Mouse (Mus musculus): ENCODE results near the gene Mier1. TPM values are rescaled to one million over a fixed set of nuclear protein-coding genes. Genes with fewer than 3 reads are reported as not detected.

The Mier1 gene
- polyA plus RNA-seq, 1 experiment from 2014 or later = 45.5 TPM

DNA sequence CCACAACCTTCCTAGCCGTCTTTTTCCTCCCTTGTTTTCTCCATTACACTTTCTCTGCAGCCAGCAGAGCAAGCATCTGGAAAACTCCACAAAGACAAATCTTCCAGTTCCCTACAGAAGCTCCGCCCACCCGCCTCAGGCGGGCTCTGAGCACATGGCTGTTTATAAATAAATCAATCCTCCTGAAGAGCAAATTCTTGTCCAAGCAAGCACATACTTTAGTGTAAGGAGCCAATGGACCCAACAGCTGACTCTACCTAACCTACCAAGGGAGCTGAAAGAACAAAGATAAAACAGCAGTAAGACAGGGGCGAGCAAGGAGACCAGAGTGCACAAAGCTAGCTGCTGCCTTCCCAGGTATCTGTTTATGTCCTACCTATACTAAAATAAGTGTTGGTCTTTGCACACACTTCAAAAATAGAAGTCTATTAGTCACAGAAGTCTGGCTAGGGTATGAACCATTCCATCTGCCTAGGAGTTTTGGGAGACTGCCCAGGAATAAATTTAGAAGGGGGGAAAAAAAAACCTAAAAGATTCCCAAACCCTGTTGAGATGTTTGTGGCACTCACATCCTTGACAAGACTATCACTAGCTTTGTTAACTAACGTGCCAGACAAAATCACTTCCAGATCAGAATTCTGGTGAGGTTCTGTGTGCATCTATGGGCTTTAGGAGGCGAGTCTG is 64.6 kb downstream of the Mier1 start:
- Histone ChIP-seq H3K9me3 (ENCODE audit: control insufficient read depth, low read length) (no peaks in the 10 kb centered on the region), H3K36me3 (ENCODE audit: control insufficient read depth, insufficient read depth, low read length) (peaks cover 5% of the 10 kb centered on the region; the same call in 1 of the 2 replicates), H3K4me2 (ENCODE audit: low read depth, low read length) (no peak overlapping the region), H3K4me1 (ENCODE audit: control insufficient read depth, insufficient read depth, low read length) (peaks cover 7% of the 10 kb centered on the region; the same call in 1 of the 2 replicates), H3K27ac (ENCODE audit: low read depth, low read length) (no peak overlapping the region), H3K4me3 (ENCODE audit: low read depth, low read length) (no peak overlapping the region), H3K27me3 (ENCODE audit: control insufficient read depth, insufficient read depth, low read length) (no peaks in the 10 kb centered on the region), H3K9ac (replicated peaks; ENCODE audit: low read depth, low read length) (no peak overlapping the region)
- WGBS = 82% methylated on average over 7 of the region's 7 CpGs
- no peak for ATAC-seq (ENCODE audit: low read depth)

DNA sequence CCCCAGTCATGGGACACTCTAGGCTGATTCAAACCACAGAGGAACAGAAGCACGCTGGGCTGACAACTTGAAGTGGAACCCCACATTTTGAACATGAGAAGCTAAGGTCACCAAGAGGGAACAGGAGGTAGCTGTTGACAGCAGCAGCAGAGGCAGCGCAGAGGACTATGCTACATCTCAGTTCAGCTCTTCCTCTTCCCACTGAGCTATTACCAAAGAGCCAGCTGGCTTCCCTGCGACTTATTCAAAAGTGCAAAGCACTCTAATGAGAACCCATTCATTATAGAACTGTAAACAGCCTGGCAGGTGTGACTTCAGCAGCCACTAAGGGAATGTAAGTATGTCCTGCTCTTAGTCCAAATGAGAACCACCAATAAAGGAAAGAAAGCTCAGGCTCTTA is 65.4 kb downstream of the Mier1 start:
- H3K9me3 ChIP-seq (ENCODE audit: control insufficient read depth, low read length) = no peaks in the 10 kb centered on the region
- no peak overlapping the region for H3K27ac ChIP-seq (ENCODE audit: low read depth, low read length)
- H3K4me1 ChIP-seq (ENCODE audit: control insufficient read depth, insufficient read depth, low read length) = peaks cover 7% of the 10 kb centered on the region; the same call in 1 of the 2 replicates
- no peak overlapping the region for H3K4me2 ChIP-seq (ENCODE audit: low read depth, low read length)
- H3K9ac ChIP-seq (replicated peaks; ENCODE audit: low read depth, low read length) = no peak overlapping the region
- no peaks in the 10 kb centered on the region for H3K27me3 ChIP-seq (ENCODE audit: control insufficient read depth, insufficient read depth, low read length)
- 54% methylated on average over 3 of the region's 3 CpGs for WGBS
- ATAC-seq (ENCODE audit: low read depth) = no peak
- H3K36me3 ChIP-seq (ENCODE audit: control insufficient read depth, insufficient read depth, low read length) = peaks cover 5% of the 10 kb centered on the region; the same call in 1 of the 2 replicates
- H3K4me3 ChIP-seq (ENCODE audit: low read depth, low read length) = no peak overlapping the region

DNA sequence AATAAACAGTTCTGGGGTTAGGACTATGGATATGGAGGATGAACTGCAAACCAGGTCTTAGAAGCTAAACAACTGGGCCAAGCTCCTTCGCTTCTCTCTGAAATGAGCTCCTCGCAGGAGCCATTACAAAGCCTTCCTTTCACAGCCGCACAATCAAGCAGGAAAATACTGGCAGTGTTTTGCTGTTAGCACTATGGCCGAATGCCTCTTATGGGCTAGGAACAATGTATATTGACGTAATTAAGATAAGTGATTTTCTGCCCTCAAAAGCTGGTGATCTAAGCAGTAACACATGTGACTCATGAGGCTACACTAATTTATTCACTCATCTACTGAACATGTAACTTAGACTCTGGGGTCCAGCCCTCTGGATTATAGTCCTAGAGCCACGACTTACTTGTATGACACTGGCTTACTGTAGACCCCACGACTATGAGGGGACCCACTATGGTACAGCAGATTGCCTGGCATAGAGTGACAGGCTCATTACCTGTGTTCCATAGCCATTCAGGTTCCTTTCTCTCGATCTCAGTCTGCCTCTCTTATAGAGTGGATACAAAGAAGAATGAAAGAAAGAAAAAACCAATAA is 66.2 kb downstream of the Mier1 start:
- H3K9me3 ChIP-seq (ENCODE audit: control insufficient read depth, low read length) = no peaks in the 10 kb centered on the region
- no peak overlapping the region for H3K4me2 ChIP-seq (ENCODE audit: low read depth, low read length)
- peaks cover 7% of the 10 kb centered on the region; the same call in 1 of the 2 replicates for H3K4me1 ChIP-seq (ENCODE audit: control insufficient read depth, insufficient read depth, low read length)
- no peak overlapping the region for H3K27ac ChIP-seq (ENCODE audit: low read depth, low read length)
- no peak overlapping the region for H3K4me3 ChIP-seq (ENCODE audit: low read depth, low read length)
- WGBS = 25% methylated on average over 8 of the region's 8 CpGs
- ATAC-seq (ENCODE audit: low read depth) = peak; percentile 73; the same call in 1 of the 2 replicates
- peaks cover 5% of the 10 kb centered on the region; the same call in 1 of the 2 replicates for H3K36me3 ChIP-seq (ENCODE audit: control insufficient read depth, insufficient read depth, low read length)
- no peak overlapping the region for H3K9ac ChIP-seq (replicated peaks; ENCODE audit: low read depth, low read length)
- H3K27me3 ChIP-seq (ENCODE audit: control insufficient read depth, insufficient read depth, low read length) = no peaks in the 10 kb centered on the region

DNA sequence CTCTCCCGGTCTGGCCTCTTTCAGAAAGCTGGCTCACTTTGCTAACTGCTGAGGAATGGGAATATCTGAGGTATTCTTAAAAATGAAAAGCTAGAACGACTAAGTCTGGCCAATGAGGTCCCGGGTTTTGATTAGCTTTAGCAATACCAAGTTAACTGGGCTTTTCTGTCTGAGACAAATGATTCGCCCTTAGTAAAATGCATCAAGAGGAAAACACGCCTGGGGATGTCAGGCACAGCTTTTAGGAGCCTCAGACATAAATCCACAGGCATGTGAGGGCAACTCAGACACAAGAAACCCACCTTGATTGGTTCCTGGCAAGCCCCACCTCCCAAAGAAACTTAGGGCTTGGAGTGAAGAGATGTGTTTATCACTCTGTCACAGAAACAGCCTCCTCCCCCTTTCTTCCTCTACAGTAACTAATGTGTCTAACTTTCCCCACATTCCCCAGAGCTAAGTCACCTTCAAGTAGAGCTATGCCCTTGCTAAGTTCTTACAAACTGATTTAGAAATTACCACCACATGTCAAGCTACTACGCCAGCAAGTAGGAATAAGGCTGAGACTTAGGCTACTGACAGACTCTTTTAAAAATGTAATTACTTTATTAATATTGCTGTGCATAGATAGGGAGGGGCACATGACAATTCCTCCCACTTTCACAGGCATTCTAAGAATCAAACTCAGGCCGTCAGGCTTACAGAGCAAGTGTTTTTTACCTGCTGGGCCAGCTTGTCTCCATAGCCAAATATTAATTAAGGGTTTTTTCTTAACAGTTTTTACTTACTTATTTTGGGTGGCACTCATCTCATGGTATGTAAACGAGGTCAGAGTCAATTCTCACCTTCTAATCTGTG is 74.8 kb downstream of the Mier1 start:
- Histone ChIP-seq H3K4me1 (ENCODE audit: control insufficient read depth, insufficient read depth, low read length) (no peaks in the 10 kb centered on the region), H3K9ac (replicated peaks; ENCODE audit: low read depth, low read length) (no peak overlapping the region), H3K27me3 (ENCODE audit: control insufficient read depth, insufficient read depth, low read length) (no peaks in the 10 kb centered on the region), H3K9me3 (ENCODE audit: control insufficient read depth, low read length) (no peaks in the 10 kb centered on the region), H3K27ac (ENCODE audit: low read depth, low read length) (no peak overlapping the region), H3K4me3 (ENCODE audit: low read depth, low read length) (no peak overlapping the region), H3K36me3 (ENCODE audit: control insufficient read depth, insufficient read depth, low read length) (peaks cover 15% of the 10 kb centered on the region), H3K4me2 (ENCODE audit: low read depth, low read length) (no peak overlapping the region)
- no peak for ATAC-seq (ENCODE audit: low read depth)
- WGBS = 92% methylated on average over 8 of the region's 8 CpGs

DNA sequence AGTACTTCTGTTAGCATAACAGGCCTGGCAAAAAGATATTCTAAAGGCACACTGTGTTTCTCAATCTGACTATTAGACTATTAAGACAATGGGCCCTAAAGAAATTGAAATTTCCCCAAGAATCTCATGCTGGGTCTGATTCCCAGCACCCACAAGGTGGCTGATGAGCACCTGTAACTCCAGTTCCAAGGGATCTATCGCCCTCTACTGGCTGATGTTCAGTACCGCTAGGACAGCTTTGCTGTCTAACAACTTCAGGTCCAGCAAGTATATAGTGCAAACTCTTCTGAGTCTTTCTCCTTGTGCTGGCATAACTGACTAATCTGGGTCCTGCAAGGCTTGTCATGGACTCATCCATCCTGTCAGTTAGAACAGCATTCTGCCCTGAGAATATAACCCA is 78.2 kb downstream of the Mier1 start:
- H3K9ac ChIP-seq (replicated peaks; ENCODE audit: low read depth, low read length) = no peak overlapping the region
- H3K9me3 ChIP-seq (ENCODE audit: control insufficient read depth, low read length) = no peaks in the 10 kb centered on the region
- ATAC-seq (ENCODE audit: low read depth) = no peak
- peaks cover 15% of the 10 kb centered on the region for H3K36me3 ChIP-seq (ENCODE audit: control insufficient read depth, insufficient read depth, low read length)
- 89% methylated on average over 2 of the region's 2 CpGs for WGBS
- H3K4me2 ChIP-seq (ENCODE audit: low read depth, low read length) = no peak overlapping the region
- H3K27ac ChIP-seq (ENCODE audit: low read depth, low read length) = no peak overlapping the region
- no peaks in the 10 kb centered on the region for H3K4me1 ChIP-seq (ENCODE audit: control insufficient read depth, insufficient read depth, low read length)
- no peaks in the 10 kb centered on the region for H3K27me3 ChIP-seq (ENCODE audit: control insufficient read depth, insufficient read depth, low read length)
- no peak overlapping the region for H3K4me3 ChIP-seq (ENCODE audit: low read depth, low read length)

DNA sequence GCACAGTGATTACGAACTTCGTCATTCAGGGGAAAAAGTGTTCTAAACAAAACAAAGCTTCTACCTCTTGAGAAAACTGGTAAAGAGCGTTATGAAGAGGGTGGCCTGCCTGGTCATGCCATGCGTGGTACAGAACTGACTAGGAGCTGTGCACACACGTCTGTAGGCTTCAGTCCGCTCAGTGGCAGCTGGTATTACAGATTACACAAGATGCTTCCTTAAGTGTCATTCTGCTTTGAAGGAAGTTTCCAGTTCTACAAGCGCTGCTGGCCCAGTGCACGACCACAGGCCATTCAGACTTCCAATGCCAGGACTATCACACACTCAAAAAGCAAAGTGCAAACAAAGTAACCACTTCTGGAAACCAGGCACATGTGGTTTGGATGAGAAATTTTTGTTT is 83.2 kb downstream of the Mier1 start:
- no peak for ATAC-seq (ENCODE audit: low read depth)
- H3K4me1 ChIP-seq (ENCODE audit: control insufficient read depth, insufficient read depth, low read length) = no peaks in the 10 kb centered on the region
- no peaks in the 10 kb centered on the region for H3K27me3 ChIP-seq (ENCODE audit: control insufficient read depth, insufficient read depth, low read length)
- no peaks in the 10 kb centered on the region; the same call in 1 of the 2 replicates for H3K36me3 ChIP-seq (ENCODE audit: control insufficient read depth, insufficient read depth, low read length)
- no peak overlapping the region for H3K4me3 ChIP-seq (ENCODE audit: low read depth, low read length)
- H3K4me2 ChIP-seq (ENCODE audit: low read depth, low read length) = no peak overlapping the region
- H3K9ac ChIP-seq (replicated peaks; ENCODE audit: low read depth, low read length) = no peak overlapping the region
- H3K9me3 ChIP-seq (ENCODE audit: control insufficient read depth, low read length) = no peaks in the 10 kb centered on the region
- 95% methylated on average over 8 of the region's 8 CpGs for WGBS
- no peak overlapping the region for H3K27ac ChIP-seq (ENCODE audit: low read depth, low read length)

DNA sequence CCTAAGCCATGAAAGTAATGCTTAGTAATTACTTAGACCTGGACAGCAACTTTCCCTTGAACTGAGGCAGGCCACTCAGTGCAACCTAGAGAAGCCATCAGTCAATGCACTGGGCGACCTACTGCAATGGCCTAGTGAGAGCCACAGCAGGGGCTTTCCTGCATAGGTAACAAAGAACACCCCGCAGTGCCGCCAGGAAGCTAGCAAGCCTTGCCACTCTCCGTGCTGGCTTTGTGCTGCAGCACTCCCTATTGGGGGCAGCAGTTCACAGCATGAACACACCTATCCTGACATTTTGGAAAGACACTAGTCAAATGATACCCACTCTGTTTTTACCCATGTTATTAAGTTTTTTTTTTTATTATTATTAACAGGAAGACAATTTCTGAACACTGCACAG is 84.9 kb downstream of the Mier1 start:
- Histone ChIP-seq H3K36me3 (ENCODE audit: control insufficient read depth, insufficient read depth, low read length) (no peaks in the 10 kb centered on the region; the same call in 1 of the 2 replicates), H3K9me3 (ENCODE audit: control insufficient read depth, low read length) (no peaks in the 10 kb centered on the region), H3K4me2 (ENCODE audit: low read depth, low read length) (no peak overlapping the region), H3K27me3 (ENCODE audit: control insufficient read depth, insufficient read depth, low read length) (no peaks in the 10 kb centered on the region), H3K4me1 (ENCODE audit: control insufficient read depth, insufficient read depth, low read length) (no peaks in the 10 kb centered on the region), H3K27ac (ENCODE audit: low read depth, low read length) (no peak overlapping the region), H3K4me3 (ENCODE audit: low read depth, low read length) (no peak overlapping the region), H3K9ac (replicated peaks; ENCODE audit: low read depth, low read length) (no peak overlapping the region)
- no peak for ATAC-seq (ENCODE audit: low read depth)
- WGBS = 49% methylated on average over 4 of the region's 4 CpGs

DNA sequence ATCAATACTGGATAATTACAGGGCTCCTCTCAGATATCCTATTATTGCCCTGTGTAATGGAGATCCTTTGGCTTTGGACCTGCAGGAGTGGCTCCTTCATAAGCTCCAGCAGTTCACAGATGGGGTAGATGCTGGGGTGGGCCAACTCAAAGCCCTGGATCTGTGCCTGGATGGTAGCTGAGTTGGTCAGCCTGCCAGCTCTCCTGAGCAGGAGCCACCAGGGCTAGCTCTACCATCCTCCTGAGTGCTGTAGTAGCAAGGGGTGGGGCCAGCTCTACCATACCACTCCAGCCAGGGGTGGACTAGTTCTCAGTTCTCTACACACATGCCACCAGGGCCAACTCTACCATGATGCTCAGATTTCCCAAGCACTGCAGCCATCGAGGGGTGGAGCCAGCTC is 85.9 kb downstream of the Mier1 start:
- Histone ChIP-seq H3K27me3 (ENCODE audit: control insufficient read depth, insufficient read depth, low read length) (no peaks in the 10 kb centered on the region), H3K4me3 (ENCODE audit: low read depth, low read length) (no peak overlapping the region), H3K9ac (replicated peaks; ENCODE audit: low read depth, low read length) (no peak overlapping the region), H3K27ac (ENCODE audit: low read depth, low read length) (no peak overlapping the region), H3K36me3 (ENCODE audit: control insufficient read depth, insufficient read depth, low read length) (no peaks in the 10 kb centered on the region; the same call in 1 of the 2 replicates), H3K9me3 (ENCODE audit: control insufficient read depth, low read length) (no peaks in the 10 kb centered on the region), H3K4me1 (ENCODE audit: control insufficient read depth, insufficient read depth, low read length) (no peaks in the 10 kb centered on the region), H3K4me2 (ENCODE audit: low read depth, low read length) (no peak overlapping the region)
- WGBS = 92% methylated on average over 1 of the region's 1 CpGs
- no peak for ATAC-seq (ENCODE audit: low read depth)

DNA sequence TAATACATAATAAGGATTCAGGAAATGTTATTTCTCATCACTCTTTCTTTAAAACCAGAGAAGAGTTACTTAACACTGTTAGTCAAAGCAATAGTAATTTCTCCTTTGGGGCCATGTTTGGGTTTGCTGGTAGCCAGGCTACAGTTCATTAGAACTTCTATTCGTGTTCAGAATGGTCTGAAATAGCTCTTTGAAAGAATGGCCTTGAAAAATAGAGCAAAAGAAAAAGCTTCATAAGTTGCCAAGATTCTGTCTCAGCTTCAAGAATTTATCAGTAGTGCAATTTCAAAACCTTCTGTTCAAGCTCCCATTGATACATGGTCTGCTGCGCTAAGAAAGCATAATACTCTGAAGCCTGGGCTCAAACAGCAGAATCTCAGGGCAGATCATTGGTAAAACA is 89.5 kb downstream of the Mier1 start:
- Histone ChIP-seq H3K4me2 (ENCODE audit: low read depth, low read length) (no peak overlapping the region), H3K27ac (ENCODE audit: low read depth, low read length) (no peak overlapping the region), H3K36me3 (ENCODE audit: control insufficient read depth, insufficient read depth, low read length) (peaks cover 4% of the 10 kb centered on the region; the same call in 1 of the 2 replicates), H3K9ac (replicated peaks; ENCODE audit: low read depth, low read length) (no peak overlapping the region), H3K4me1 (ENCODE audit: control insufficient read depth, insufficient read depth, low read length) (no peaks in the 10 kb centered on the region), H3K27me3 (ENCODE audit: control insufficient read depth, insufficient read depth, low read length) (no peaks in the 10 kb centered on the region), H3K4me3 (ENCODE audit: low read depth, low read length) (no peak overlapping the region), H3K9me3 (ENCODE audit: control insufficient read depth, low read length) (no peaks in the 10 kb centered on the region)
- no peak for ATAC-seq (ENCODE audit: low read depth)
- 55% methylated on average over 2 of the region's 2 CpGs for WGBS

Measured in neural tube, embryonic 14.5 days (tissue).